Mouse (Mus musculus) CD8-positive naive resting alpha-beta T cell, adult 2 months (primary cell): ENCODE measurements around the gene Kcna6.
A peak's percentile ranks its signal among the peaks of the same experiment; 100 is the strongest.

Source experiments
- DNase-seq, 2 experiments: peaks; one replicate each; pipeline ENCODE4 v3.0.0; 2022; ENCODE audit warnings: low read depth in 2 of 2, low spot score in 2 of 2

Kcna6 gene

GRCm38 (mm10) chr6:126740211-126741142, at the start of gene Kcna6:
Kcna6 (minus strand) TSS chr6:126740674.
- DNase-seq = no peak

- no peak for DNase-seq
Measured at GRCm38 (mm10) chr6:126788863-126789262, 48.4 kb upstream of the Kcna6 start.

- DNase-seq = no peak
Measured at GRCm38 (mm10) chr6:126784206-126784605, 43.7 kb upstream of the Kcna6 start.

- DNase-seq = no peak
Measured at GRCm38 (mm10) chr6:126783651-126784066, 43.2 kb upstream of the Kcna6 start.

- no peak for DNase-seq
Measured at GRCm38 (mm10) chr6:126783056-126783455, 42.6 kb upstream of the Kcna6 start.

- DNase-seq = no peak
Measured at GRCm38 (mm10) chr6:126777889-126778288, 37.4 kb upstream of the Kcna6 start.

- no peak for DNase-seq
Measured at GRCm38 (mm10) chr6:126773873-126774272, 33.4 kb upstream of the Kcna6 start.

GRCm38 (mm10) chr6:126772326-126772725, 31.9 kb upstream of the Kcna6 start:
- DNase-seq = no peak

GRCm38 (mm10) chr6:126770146-126770731, 29.8 kb upstream of the Kcna6 start:
- no peak for DNase-seq

- DNase-seq = peak in 1 of 2 experiments; percentile 28
Measured at GRCm38 (mm10) chr6:126768957-126769665, 28.6 kb upstream of the Kcna6 start.

GRCm38 (mm10) chr6:126767610-126768532, 27.4 kb upstream of the Kcna6 start:
- no peak for DNase-seq

- no peak for DNase-seq
Measured at GRCm38 (mm10) chr6:126766552-126766951, 26.1 kb upstream of the Kcna6 start.

- no peak for DNase-seq
Measured at GRCm38 (mm10) chr6:126764563-126765091, 24.2 kb upstream of the Kcna6 start.

- no peak for DNase-seq
Measured at GRCm38 (mm10) chr6:126761362-126761761, 20.9 kb upstream of the Kcna6 start.

GRCm38 (mm10) chr6:126755729-126756411, 15.4 kb upstream of the Kcna6 start:
- no peak for DNase-seq

GRCm38 (mm10) chr6:126752520-126752919, 12.0 kb upstream of the Kcna6 start:
- no peak for DNase-seq

- DNase-seq = no peak
Measured at GRCm38 (mm10) chr6:126745888-126746287, 5.4 kb upstream of the Kcna6 start.

GRCm38 (mm10) chr6:126742610-126743009, 2.1 kb upstream of the Kcna6 start:
- DNase-seq = no peak

GRCm38 (mm10) chr6:126739326-126740210, 906 bp downstream of the Kcna6 start:
- DNase-seq = no peak
